Mouse (Mus musculus) heart, postnatal 0 days (tissue): ENCODE results near the gene Rnf208.

ENCODE experiments used
- CTCF ChIP-seq: IDR thresholded peaks from 2 replicates; pipeline ENCODE4 v1.5.1; 2016; ENCODE audit warnings: antibody characterized with exemption, control low read depth, low read depth
- EP300 ChIP-seq: IDR thresholded peaks from 2 replicates; pipeline ENCODE4 v1.6.1; 2016; ENCODE audit warnings: antibody characterized with exemption, low read depth

- TF ChIP-seq EP300 = no peak
- TF ChIP-seq CTCF = peak; percentile 41
Measured at GRCm38 (mm10) chr2:25258887-25259286, 16.8 kb downstream of the Rnf208 start.
